Mouse (Mus musculus) C2C12 (cell line): ENCODE data around the gene Caskin2. TPM values are rescaled to one million over a fixed set of nuclear protein-coding genes. Genes with fewer than 3 reads are reported as not detected.

Experiments
- H3K27me3 ChIP-seq: one replicate; pipeline ENCODE4 v1.6.1; 2011; ENCODE audit not compliant: control insufficient read depth, insufficient read depth, insufficient read length
- H3K36me3 ChIP-seq: one replicate; pipeline ENCODE4 v1.6.1; 2011; ENCODE audit not compliant: control insufficient read depth, insufficient read depth
- H3K4me3 ChIP-seq: one replicate; pipeline ENCODE4 v1.5.1; 2011; ENCODE audit warnings: mild to moderate bottlenecking, control low read depth; ENCODE audit not compliant: poor library complexity, insufficient read depth, severe bottlenecking
- H3K79me2 ChIP-seq: one replicate; pipeline ENCODE4 v1.6.1; 2011; ENCODE audit not compliant: control insufficient read depth, insufficient read depth
- H3K79me3 ChIP-seq: one replicate; pipeline ENCODE4 v1.6.1; 2011; ENCODE audit warnings: low read depth, control low read depth
- H3ac ChIP-seq: one replicate; pipeline ENCODE3; 2011; ENCODE audit warnings: low read depth; ENCODE audit not compliant: control insufficient read depth, insufficient read length
- CEBPB ChIP-seq: IDR thresholded peaks from one replicate; pipeline ENCODE4 v1.6.1; 2011; ENCODE audit warnings: low read depth, mild to moderate bottlenecking, control low read depth, moderate library complexity
- CTCF ChIP-seq: IDR thresholded peaks from one replicate; pipeline ENCODE4 v1.5.1; 2011; ENCODE audit not compliant: control insufficient read depth, insufficient read depth, insufficient read length
- FOSL1 ChIP-seq: IDR thresholded peaks from one replicate; pipeline ENCODE4 v1.8.0; 2011; ENCODE audit warnings: mild to moderate bottlenecking, low read length; ENCODE audit not compliant: poor library complexity, insufficient read depth, severe bottlenecking
- MAX ChIP-seq: IDR thresholded peaks from one replicate; pipeline ENCODE4 v1.6.1; 2011; ENCODE audit warnings: mild to moderate bottlenecking, control low read depth
- MYOD1 ChIP-seq: IDR thresholded peaks from one replicate; pipeline ENCODE4 v1.6.1; 2011; ENCODE audit warnings: low read depth; ENCODE audit not compliant: control insufficient read depth, insufficient read length
- MYOG ChIP-seq: IDR thresholded peaks from one replicate; pipeline ENCODE4 v1.6.1; 2011; ENCODE audit not compliant: control insufficient read depth, insufficient read length; ENCODE audit errors: extremely low read depth
- USF1 ChIP-seq: IDR thresholded peaks from one replicate; pipeline ENCODE4 v1.6.1; 2011; ENCODE audit warnings: low read depth, mild to moderate bottlenecking, control low read depth, moderate library complexity
- polyA plus RNA-seq: library from polyadenylated mRNA; unstranded; fragments of >200 nt; fragmentation: generic; extraction: Trizol; gene quantifications from one replicate; pipeline ENCODE4 v1.2.1, GENCODE M21; 2012; ENCODE audit warnings: missing spikeins

Gene Caskin2
- polyA plus RNA-seq, 1 experiment: 7.3 TPM

- Histone ChIP-seq H3ac (no peak overlapping the region), H3K36me3 (no peaks in the 10 kb centered on the region), H3K4me3 (no peak overlapping the region), H3K79me2 (no peaks in the 10 kb centered on the region), H3K27me3 (peaks cover 93% of the 10 kb centered on the region), H3K79me3 (no peaks in the 10 kb centered on the region)
- no peak for TF ChIP-seq MYOG
- no peak for TF ChIP-seq MYOD1
- TF ChIP-seq MAX: no peak
- TF ChIP-seq CTCF: no peak
- no peak for TF ChIP-seq USF1
- no peak for TF ChIP-seq FOSL1
- TF ChIP-seq CEBPB: no peak
Observed at GRCm38 (mm10) chr11:115833021-115833513, 19.6 kb upstream of the Caskin2 start.

GRCm38 (mm10) chr11:115832523-115832922 lies 19.1 kb upstream of the Caskin2 start:
- Histone ChIP-seq H3K79me2 (no peaks in the 10 kb centered on the region), H3K79me3 (no peaks in the 10 kb centered on the region), H3K4me3 (no peak overlapping the region), H3K27me3 (peaks cover 93% of the 10 kb centered on the region), H3K36me3 (no peaks in the 10 kb centered on the region), H3ac (no peak overlapping the region)
- TF ChIP-seq CTCF (no peak), MYOD1 (no peak), FOSL1 (no peak), CEBPB (no peak), USF1 (no peak), MAX (no peak), MYOG (no peak)

GRCm38 (mm10) chr11:115832064-115832463 lies 18.6 kb upstream of the Caskin2 start:
- no peaks in the 10 kb centered on the region for H3K79me3 ChIP-seq
- H3K36me3 ChIP-seq: no peaks in the 10 kb centered on the region
- peaks cover 93% of the 10 kb centered on the region for H3K27me3 ChIP-seq
- TF ChIP-seq USF1 (no peak), MYOD1 (no peak), MYOG (no peak), CEBPB (no peak), CTCF (no peak), MAX (no peak), FOSL1 (no peak)
- no peak overlapping the region for H3ac ChIP-seq
- H3K4me3 ChIP-seq: no peak overlapping the region
- H3K79me2 ChIP-seq: no peaks in the 10 kb centered on the region

- Histone ChIP-seq H3K27me3 (peaks cover 93% of the 10 kb centered on the region), H3K4me3 (no peak overlapping the region), H3K79me2 (no peaks in the 10 kb centered on the region), H3K36me3 (no peaks in the 10 kb centered on the region), H3K79me3 (no peaks in the 10 kb centered on the region), H3ac (no peak overlapping the region)
- TF ChIP-seq FOSL1: no peak
- no peak for TF ChIP-seq USF1
- no peak for TF ChIP-seq MYOD1
- no peak for TF ChIP-seq CEBPB
- TF ChIP-seq MAX: no peak
- TF ChIP-seq MYOG: no peak
- no peak for TF ChIP-seq CTCF
Observed at GRCm38 (mm10) chr11:115831518-115831917, 18.1 kb upstream of the Caskin2 start.

- TF ChIP-seq USF1 (no peak), MAX (no peak), CTCF (no peak), FOSL1 (no peak), CEBPB (no peak), MYOG (no peak), MYOD1 (no peak)
- Histone ChIP-seq H3K36me3 (no peaks in the 10 kb centered on the region), H3ac (no peak overlapping the region), H3K4me3 (no peak overlapping the region), H3K79me3 (no peaks in the 10 kb centered on the region), H3K79me2 (no peaks in the 10 kb centered on the region), H3K27me3 (peaks cover 87% of the 10 kb centered on the region)
Observed at GRCm38 (mm10) chr11:115830550-115831325, 17.3 kb upstream of the Caskin2 start.

- Histone ChIP-seq H3ac (no peak overlapping the region), H3K4me3 (no peak overlapping the region), H3K36me3 (no peaks in the 10 kb centered on the region), H3K79me2 (no peaks in the 10 kb centered on the region), H3K79me3 (no peaks in the 10 kb centered on the region), H3K27me3 (peaks cover 78% of the 10 kb centered on the region)
- no peak for TF ChIP-seq MYOG
- TF ChIP-seq MYOD1: no peak
- TF ChIP-seq MAX: no peak
- no peak for TF ChIP-seq CEBPB
- TF ChIP-seq CTCF: no peak
- no peak for TF ChIP-seq FOSL1
- no peak for TF ChIP-seq USF1
Observed at GRCm38 (mm10) chr11:115829036-115829435, 15.6 kb upstream of the Caskin2 start.
